Mouse (Mus musculus) granulocyte monocyte progenitor cell, adult 5-6 weeks (primary cell): ENCODE data around the gene Gstp3. TPM values are rescaled to one million over a fixed set of nuclear protein-coding genes. Genes with fewer than 3 reads are reported as not detected.
"Not testable (repeated sequence)": the region's sequence is repeated elsewhere in the genome, so short reads cannot be mapped to it uniquely, and the experiment has no call there.

Experiments
- ATAC-seq: replicated peaks from 2 replicates; pipeline ENCODE4 v1.8.0; 2016; ENCODE audit warnings: mild to moderate bottlenecking, moderate TSS enrichment, inconsistent platforms; ENCODE audit not compliant: poor library complexity, severe bottlenecking
- total RNA-seq, 2 experiments: library from RNA; stranded (forward) in 1 of 2; stranded (reverse) in 1 of 2; fragments of 200-712, 200-1000 nt in 1 of 2; fragments of >200 nt in 1 of 2; fragmentation: Nextera tagmentation in 1 of 2; gene quantifications; 2 replicates each; pipeline ENCODE4 v1.2.3; 2014 to 2017

Gene Gstp3
- total RNA-seq, 2 experiments from 2014 or later: not detected

DNA sequence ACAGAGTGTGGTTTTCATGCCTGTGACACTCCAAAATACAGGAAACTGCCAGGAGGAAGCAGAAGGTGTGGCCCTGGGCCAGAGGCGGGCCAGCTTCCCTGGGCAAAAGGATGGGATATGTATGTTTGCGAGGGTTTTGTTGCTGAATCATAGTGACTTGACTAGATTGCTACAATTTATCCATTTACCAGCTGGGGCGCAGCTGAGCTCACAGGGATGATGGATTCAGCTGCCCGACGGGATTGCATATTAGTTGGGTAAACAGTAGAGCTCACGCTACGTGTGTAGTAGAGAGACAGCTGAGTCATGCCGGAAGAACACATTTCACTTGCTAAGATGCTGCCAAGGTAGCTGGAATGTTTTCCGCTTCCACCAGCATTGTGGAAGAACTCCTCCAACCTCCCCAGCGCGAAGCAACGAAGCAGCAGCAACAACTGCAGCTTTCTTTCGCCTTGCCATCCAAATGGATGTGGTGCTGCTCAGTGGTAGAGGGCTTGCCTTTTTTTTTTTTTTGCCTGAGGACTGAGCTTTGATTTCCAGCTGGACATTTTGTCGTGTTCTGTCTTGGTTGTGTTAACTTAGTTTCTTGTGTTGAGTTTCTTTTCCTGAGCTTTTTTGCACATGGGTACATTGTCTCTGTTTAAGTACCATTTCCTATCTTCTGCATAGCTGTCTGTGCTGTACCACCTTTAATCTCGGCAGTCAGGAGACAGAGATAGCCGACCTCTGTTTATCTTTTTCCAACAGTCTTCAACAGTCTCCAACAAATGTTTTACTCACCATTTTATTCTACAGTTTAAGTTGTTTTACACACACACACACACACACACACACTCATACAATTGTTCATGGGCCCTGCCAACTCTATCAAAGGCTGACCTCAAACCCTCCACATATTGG lies 13.2 kb downstream of the Gstp3 start, which contains the start of gene Gstp2:
Gstp2 (minus strand) TSS at position 58 of the 900 bp plus-strand sequence.
- peak; percentile 72 for ATAC-seq

DNA sequence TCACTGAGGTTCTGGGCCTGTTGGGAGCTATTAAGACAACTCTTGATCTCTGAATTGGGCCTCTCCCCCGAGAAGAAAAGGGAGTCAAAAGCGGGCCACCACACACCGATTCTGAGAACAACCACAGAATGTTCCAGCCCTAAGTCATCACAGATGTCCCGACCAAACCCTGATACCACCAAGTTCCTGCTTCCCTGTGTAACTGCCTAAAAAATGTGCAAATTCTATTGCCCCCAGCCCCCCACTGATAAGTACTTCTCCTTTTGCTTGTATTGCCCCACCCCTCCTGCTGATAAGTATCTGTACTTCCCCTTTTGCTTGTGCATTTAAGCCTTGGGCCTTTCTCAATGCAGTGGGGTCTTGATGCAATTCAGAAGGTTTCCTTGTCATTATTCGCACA lies 15.3 kb downstream of the Gstp3 start:
- ATAC-seq: not testable (repeated sequence)

DNA sequence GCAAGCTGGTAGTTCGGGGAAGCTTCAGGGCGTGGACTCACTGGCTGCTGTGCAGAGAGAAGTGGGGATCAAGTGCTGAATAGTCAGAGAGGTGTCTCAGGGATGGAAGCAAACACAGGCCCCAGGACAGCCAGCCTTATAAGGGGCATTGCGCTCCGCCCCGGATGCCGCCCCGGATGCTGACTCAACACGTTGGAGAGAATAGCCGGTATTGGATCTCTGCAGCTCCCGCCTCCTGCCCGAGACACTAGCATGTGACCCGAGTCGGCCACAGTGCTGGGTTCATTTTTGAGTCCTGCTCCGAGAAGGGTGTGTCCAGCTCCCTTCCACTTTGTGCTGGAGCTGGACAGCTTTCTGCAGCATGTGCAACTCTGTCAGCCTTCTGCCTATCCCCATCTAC lies 17.2 kb downstream of the Gstp3 start:
- no peak for ATAC-seq

DNA sequence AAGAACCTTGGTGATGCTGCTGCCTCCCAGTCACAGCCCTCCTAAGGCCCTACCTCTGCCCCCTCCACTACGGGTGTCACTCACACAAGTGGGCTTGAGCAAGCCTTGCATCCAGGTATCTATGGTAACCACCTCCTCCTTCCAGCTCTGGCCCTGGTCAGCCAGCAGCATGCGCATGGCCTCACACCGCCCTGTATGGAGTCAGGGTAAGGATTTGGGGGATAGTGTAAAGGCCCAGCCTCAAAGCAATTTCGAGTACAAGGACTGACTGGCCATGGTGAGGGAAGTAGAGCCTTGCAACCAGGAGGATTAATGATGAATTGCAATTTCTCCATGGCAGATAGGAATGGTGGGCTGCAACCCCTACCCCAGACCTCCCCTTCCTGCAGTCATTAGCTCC lies 17.9 kb downstream of the Gstp3 start:
- not testable (repeated sequence) for ATAC-seq

DNA sequence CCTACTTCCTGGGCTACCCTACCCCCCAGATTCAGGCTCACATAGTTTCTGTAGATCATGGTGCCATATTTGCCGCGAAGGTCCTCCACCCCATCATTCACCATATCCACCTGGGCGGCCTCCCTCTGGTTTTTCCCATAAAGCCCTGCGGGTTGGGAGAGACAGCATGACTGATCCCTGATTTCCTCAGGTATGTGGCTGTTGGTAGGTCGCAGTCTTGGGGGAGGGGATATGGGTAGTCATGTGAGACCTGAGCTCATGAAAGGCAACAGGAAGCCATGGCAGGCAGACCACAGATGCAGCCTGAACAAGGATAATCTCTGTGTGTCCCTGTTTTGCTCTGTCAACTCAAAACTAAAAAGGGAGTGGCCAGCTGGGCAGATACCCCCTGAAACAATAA lies 18.4 kb downstream of the Gstp3 start:
- ATAC-seq: not testable (repeated sequence)

DNA sequence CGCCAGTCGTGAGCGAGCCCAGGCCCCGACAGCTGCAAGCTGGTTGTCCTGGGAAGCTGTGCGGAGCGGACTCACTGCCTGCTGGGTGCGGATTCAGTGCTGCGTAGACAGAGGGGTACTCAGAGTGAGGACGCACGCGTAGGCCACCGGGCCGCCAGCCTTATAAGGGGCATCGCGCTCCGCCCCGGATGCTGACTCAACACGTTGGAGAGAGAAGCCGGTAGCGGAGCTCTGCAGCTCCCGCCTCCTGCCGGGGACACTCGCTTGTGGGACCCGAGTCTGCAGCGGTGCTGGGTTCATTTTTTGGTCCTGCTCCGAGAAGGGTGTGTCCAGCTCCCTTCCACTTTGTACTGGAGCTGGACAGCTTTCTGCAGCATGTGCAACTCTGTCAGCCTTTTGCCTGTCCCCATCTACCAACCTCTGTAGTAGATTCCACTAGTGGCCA lies 21.6 kb downstream of the Gstp3 start, which contains the start of gene Gstp1:
Gstp1 (minus strand) TSS at position 198 of the 445 bp plus-strand sequence.
- peak; percentile 98 for ATAC-seq

DNA sequence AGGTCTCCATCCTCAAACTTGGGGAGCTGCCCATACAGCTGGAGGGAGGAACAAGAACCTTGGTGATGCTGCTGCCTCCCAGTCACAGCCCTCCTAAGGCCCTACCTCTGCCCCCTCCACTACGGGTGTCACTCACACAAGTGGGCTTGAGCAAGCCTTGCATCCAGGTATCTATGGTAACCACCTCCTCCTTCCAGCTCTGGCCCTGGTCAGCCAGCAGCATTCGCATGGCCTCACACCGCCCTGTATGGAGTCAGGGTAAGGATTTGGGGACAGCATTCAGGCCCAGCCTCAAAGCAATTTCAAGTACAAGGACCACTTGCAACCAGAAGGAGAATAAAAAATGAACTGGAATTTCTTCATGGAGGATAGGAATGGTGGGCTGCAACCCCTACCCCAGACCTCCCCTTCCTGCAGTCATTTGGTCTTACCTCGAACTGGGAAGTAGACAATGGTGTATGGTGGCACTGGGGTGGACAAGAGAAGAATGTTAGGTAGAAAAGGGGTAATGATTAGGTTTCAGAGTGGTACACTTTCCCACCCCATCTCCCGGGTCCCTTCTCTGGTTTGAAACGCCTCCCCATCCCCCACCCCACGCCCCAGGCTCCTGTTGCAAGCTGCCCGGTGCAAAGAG lies 22.1 kb downstream of the Gstp3 start:
- ATAC-seq: not testable (repeated sequence)

DNA sequence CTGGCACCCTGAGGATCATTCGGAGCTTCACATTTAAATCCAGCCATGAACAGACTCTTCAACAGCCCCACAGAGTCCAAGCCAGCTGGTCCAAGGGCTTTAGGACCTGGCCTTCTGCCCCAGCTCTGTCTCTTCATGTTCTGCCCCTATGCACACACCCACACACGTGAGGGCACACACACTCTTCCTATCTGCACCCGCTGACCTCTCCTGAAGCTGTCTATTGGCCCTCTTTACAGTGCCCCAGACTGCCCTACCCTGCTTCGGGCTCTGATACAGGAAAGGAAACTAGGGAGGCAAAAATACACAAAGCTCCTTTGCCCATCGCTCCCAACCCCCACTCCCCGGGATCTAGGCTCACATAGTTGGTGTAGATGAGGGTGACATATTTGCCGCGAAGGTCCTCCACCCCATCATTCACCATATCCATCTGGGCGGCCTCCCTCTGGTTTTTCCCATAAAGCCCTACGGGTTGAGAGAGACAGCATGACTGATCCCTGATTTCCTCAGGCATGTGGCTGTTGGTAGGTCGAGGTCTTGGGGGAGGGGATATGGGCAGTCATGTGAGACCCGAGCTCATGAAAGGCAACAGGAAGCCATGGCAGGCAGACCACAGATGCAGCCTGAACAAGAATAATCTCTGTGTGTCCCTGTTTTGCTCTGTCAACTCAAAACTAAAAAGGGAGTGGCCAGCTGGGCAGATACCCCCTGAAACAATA lies 22.9 kb downstream of the Gstp3 start:
- no peak for ATAC-seq

DNA sequence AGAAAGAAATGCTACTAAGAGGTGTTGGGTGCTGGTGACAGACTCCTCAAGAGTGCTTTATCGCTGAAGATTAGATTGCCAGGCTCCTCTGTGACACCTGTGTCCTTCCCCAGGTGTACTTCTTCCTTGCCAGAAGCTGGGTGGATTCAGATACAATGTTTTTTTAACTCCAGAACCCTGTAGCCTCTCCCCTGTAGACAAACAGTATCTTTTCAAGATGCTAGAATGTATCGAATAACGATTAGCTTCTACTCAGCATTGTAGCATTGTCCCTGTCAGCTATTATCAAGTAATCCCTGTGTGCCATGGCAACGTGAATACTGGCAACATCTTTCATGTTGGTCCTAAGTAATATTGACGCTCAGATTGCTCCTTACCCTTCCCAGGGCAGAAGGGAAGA lies 25.6 kb downstream of the Gstp3 start:
- ATAC-seq: no peak

DNA sequence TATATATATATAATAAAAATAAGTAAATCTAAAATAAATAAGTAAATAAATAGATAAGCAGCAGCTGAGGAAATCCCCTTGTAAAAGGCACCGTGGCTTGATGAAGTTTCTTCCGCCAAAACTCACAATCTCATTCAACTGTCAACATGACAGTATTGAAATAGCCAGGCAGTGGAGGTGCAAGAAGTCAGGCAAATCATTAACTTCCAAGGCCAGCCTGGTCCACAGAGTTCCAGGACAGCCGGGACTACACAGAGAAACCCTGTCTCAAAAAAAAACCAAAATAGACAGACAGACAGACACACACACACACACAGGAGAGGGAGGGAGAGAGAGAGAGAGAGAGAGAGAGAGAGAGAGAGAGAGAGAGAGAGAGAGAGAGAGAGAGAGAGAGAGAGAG lies 26.1 kb downstream of the Gstp3 start:
- no peak for ATAC-seq

DNA sequence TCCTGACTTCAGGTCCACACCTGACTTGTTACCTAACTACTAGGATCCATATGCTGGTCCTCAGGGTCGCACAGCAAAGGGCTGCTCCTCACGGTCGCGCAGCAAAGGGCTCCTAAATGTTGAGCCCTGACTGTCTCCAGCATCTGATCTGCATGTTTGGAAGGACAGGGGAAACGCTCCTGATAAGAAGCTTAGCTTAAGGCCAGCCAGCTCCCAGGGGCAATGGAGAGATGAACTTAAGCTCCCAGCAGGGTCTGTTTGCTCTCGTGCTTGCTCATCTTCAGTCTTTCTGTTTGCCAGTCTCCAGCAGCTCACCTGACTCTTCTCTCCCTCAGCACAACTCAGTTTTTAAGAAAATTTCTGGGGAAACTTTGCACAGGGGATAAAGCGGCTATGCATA lies 26.7 kb downstream of the Gstp3 start:
- ATAC-seq: no peak

DNA sequence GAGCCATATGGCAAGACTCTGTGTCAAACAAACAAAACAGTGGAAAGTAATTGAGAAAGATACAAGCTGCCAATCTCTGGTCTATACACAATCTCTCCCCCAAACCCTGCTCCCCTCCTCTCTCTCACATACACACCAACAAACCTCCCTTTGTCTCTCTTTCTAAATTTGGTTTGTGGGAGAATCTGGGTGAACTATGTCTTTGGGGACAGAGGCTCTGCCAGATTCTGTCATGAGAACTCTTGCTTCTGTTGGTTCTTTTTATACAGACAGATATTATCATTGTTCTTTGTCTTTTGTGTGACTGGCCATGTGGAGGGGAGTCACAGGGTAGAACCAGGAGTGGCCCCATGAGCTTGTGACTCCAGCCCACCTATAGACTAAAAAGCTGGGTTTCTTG lies 31.8 kb downstream of the Gstp3 start:
- no peak for ATAC-seq

DNA sequence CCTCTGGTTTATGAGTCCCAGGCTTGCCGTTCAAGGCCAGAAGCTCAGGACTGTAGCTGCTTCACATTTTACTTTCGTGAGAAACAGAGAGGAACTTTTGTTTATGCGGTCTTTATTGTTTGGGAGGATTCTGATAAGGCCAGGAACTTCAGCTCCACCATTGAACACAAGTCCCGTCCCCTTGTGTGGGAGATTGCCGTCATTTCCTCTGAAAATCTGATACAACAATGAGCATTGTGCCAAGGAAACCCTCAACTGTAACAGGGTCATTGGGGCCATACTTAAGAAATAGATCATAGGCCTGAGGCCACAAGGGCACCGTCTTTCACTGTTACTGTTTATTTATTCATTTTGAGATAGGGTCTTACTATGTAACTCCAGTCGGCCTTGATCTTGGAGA lies 36.2 kb downstream of the Gstp3 start:
- ATAC-seq: no peak

DNA sequence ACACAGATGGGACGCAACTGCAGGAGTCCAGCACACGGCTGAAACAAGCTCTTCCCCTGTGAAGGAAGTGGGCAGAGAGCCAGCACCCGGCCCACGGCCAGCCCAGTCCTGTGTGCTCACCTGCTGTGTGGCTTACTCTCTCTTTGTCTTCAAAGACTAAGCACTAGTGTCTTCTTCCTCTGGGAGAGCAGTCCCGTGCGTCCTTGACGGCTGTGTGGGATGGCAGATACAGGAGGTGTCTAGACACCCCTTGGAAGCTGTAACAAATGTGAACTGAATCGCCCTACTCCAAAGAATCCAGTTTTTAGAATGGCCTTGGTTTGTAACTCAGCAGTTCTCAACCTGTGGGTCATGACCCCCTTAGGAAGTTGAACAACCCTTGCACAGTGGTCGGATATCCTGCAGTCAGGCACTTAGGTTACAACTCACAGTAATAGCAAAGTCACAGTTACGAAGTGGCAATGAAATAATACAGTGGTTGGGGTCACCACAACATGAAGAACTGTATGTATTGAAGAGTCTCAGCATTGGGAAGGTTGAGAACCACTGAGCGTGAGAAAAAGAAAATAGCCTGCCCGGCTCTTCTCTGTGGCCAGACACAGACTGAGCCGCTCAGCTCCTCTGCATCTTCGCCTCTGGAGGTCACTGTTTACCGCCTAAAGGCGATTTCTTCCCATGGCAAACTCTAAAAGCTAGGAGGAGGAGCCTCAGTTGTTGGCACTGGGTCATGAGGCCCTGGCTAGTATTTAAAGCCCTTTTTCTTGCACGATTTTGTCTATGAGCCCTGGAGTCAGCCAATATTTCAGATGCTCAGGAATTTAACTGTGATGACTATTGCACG lies 40.4 kb downstream of the Gstp3 start:
- peak; percentile 90 for ATAC-seq

DNA sequence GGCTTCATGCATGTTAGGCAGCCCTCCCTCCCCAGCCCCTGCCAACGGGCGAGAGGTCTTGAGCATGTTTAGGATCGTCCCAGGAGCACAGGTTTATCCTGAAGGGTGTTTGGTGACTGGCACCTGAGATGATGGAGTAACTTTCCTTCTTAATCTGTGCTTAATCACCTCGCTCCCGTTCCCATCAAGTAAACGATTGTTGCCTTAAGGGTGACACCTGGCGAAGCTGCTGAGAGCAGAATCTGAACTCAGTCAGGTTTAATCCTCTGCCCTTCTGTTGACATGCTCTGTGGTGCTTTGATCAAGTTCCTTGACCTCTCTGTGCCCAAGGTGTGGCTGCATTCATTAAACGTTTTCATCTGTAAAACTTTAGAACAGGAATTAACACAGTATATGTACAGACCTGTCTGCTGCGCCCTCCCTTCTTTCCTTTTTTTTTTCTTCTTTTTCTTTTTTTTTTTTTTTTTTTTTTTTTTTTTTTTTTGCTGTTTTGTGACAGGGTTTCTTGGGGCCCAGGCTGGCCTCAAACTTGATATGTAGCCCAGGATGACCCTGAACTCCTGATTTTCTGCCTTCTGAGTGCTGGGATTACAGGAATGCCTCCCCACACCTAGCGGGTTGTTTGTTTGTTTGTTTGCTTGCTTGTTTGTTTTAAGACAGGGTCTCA lies 41.3 kb downstream of the Gstp3 start:
- no peak for ATAC-seq

DNA sequence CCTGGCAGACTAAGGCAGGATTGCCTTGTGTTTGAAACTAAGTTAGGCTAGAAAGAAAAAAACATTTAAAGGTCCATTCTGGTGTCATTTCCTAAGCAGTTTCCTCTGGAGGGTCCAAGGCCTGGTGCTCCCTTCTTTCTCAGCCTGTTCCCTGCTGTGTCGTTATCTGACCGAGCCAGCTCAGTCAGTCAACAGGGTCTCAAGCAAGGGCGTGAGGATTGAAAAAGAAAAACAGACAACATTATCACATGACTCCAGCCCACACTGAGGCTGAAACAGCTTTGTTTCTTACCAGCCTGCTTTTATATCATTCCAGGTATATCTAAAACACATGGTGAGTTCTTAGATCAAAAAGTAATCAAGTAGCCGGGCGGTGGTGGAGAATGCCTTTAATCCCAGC lies 43.7 kb downstream of the Gstp3 start:
- ATAC-seq: no peak

DNA sequence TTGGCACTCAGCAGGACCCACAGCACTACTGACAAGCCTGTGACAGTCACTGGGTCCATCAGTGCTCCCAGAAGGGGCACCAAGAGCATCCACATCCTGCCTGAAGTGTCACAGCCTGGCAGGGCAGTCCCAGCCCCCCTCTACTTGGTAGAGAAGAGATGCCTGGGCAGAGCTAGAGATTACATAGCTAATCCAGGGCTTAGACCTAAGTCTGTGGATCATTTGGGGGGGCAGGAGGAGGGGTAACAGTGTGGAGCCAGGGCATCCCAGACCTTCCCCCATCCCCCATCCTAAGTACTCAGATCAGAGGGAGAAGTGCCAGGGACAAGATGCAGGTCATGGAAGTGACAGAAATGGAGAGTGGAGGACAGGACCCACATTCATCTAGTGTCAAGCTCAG lies 44.6 kb downstream of the Gstp3 start:
- no peak for ATAC-seq

DNA sequence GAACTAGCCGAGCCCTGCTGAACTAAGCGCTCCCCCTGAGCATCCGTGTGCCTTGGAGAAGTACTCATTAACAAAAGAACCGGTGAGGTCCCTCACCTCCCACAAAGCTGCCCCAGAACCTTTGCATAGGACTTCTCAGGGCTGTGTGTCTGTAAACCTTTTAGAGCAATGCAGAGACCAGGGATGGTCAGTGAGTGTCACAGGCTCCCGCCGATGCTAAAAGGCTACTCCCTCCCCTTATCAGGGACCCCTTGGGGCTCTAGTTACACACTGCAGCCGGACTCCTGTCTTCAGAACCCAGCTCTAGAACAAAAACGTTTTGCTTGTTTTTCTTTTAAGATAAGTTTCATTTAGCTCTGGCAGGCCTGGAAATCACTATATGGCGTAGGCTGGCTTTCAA lies 46.3 kb downstream of the Gstp3 start:
- ATAC-seq: peak; percentile 6; the same call in 1 of the 2 replicates

DNA sequence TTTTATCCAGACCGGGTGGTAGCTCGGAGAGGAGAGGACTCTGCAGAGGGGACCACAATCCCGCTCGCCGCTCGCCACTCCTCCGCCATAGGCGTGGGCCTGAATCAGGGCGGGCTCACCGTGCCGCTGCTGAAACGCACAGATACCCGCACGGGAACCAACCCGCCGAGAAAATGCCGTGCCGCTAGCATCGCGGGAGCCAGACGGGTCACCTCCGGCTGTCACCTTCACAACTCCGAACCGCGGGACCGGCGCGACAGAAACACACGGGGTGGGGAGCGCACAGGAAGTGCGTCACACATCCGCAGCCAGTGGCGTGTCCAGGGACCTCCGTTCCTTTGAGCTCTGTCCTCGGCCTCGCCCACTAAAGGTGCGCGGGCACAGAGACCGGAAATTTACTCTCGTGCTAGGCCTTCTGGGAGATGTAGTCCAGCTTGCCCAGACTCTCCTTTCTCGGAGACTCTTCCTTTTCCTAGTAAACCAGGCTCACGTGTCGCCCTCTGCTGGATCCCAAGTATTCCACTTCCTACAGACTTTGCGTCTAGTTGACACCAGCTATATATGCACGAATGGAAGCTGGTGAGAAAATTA lies 46.8 kb downstream of the Gstp3 start, which contains the start of gene Ndufv1:
Ndufv1 (minus strand) TSS at position 375 of the 591 bp plus-strand sequence.
- ATAC-seq: peak; percentile 96
